Mouse (Mus musculus) kidney, adult 8-10 months (tissue): ENCODE results near the gene Bcor.

Experiments used
- DNase-seq, 2 experiments: peaks; one replicate each; pipeline ENCODE4 v3.0.0; 2022

Bcor gene

DNA sequence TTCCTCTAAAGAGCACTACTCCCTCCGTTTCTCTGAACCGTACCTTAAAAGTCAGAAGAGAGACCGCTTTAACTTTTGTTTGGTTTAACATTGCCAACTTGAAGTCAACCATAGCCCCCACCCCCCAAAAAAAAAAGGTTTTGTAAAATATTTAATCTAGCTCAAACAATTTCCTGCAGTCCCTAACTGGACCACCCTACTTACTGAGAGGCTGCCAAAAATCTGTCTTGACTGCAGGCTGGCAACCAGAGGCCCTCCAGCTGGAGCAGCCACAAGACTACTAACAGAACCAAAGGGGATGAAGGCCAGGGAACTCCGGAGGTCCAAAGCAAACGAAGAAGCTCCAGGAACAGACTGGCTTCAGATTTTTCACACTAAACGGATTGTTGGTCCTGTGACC, 156.2 kb downstream of the Bcor start:
- DNase-seq: no peak

DNA sequence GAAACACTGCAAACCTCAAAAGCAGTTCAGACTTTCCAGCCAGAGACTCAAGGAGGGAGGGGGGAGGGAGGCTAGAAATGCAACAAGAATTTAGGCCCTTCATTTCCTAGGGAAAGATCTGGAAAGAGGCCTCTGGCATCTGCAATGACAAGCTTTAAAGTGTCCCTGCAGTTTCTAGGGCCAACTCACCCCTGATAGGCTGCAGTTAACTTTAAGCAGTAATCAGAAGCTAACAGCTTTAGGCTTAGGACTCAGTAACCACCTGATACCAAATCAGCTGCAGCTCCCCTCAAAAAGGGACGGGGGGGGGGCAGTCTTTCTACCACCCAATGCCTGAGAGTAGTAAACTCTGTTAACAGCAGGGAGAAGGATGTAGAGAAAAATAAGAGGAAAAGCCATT, 156.6 kb downstream of the Bcor start:
- DNase-seq: no peak

DNA sequence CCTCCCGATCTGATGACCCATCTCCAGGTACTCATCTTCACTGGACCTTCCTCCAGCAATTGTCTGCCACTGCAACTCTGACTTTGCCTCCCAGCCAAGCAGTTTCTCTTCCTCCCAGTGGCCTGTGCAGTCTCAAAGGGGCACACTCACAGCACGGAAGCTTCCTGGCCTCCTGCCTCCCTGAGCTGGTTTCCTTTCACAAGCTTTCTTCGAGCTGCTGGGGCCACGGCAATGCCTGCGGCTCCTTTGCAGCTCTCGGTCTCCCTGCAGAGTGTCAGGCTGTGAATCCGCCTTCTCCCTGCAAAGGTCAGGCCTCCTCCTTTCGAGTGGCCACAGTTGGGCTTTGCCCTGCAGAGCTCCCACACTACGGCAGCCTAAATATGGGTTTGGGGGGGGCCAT, 157.0 kb downstream of the Bcor start:
- no peak for DNase-seq

DNA sequence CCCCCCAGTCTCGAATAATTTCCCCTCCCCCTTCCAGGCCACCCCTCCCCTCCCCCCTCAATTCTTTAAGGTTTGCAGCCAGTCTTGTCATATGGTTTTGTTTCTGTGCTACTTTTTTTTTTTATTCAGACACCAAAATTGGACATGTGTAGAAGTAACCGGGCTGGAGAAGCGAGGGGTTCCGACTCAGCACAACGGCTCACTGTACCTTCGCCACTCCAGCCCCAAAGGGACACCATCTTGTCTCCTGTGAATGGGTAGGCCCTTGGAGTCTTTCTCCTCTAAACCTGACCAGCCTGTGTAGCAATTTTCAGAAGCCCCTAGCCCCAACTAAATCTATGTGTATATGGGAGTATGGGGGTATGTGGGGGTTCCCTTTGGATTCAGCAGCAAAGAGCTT, 157.6 kb downstream of the Bcor start:
- DNase-seq: no peak

DNA sequence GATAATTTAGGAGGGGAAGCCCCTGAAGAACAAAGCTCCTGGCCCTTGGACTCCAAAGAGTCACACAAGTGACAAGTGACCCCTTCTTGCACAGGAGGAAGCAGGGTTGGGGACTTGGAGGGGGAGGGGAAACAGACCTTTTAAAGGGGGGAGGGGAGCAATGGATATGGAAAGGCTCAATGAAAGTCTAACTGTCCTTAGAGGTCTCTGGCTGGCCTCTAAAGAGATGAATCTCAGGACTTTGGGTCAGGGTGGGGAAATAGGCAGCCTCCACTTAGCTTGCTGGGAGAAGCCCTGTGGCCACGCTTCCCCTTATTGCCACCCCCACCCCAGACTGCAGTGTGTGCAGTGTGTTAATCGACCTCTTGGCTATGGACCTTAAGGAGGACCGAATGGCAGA, 158.2 kb downstream of the Bcor start:
- no peak for DNase-seq

DNA sequence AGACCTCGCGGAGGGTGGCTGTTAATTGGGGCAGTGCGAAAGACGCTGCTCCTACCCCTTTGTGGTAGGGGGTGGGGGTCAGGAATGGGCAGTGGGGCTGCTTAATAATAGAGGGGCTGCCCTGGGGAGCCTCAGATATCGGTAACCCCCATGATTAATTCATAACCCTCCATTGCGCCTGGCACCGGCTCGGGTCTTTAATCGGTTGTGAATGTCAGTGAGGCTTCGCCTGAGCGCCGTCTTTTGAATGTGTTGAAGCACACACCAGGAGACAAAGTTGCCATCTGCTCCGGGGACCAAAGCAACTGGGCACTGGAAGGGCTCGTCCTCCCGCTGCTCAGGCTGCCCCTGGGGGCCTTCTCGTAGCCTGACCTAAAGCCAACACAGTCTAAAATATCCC, 158.8 kb downstream of the Bcor start:
- no peak for DNase-seq

DNA sequence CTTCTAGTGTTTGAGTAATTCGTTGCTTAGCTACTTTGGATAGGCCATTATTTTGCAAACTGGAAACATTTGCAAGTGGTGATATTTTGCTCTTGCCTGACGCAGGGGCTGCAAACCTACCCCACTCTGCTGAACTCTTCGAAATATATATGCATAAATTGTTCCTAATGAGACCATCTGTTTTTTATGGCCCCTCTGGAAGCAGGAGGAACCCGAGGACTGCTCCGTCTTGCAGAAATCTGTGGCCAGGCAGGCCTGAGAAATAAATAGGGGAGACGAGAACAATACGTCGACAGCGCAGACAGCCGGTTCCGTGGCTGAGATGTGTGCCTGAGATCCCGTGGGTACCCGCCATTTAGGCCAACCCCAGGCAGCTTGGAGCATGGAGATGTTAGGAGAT, 159.5 kb downstream of the Bcor start:
- no peak for DNase-seq

DNA sequence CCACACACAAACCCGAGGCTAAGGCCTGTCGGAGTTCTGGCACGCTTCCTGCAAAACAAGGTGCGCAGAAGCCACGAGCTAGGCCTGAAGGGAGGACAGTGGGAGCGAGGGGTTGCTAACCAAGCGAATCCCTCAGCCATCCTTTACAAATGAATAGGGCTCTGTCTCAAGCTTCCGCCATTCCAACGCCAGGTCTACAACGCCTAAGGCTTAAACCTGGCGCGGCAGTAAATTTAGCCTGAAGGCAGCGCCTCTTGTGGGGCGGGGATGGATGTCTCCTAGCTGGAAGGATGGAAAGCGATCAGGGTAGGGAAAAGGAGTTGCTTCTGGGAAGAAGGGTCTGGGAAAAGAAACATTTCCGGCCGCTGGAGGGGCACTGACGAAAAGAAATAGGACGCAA, 160.2 kb downstream of the Bcor start:
- DNase-seq: no peak

DNA sequence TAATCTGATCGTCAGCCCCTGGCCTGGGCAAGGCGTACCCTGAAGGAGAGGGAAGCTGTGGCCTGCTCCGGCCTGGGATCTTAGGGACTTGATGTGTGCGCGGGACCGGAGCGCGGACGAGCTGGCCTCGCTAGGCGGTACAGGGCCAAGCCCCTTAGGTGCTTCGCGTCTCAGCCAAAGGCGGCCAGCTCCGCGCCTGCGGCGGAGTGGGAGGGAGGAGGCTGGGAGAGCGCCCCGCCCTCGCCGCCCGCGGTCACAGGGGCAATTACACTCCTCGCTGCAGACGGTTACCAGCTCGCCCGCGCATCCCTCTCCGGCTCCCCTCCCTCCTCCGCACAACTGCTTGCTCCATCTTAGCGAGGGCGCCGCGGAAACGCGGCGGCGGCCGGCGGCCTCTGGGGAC, 161.2 kb downstream of the Bcor start:
- peak; percentile 38 to 43 for DNase-seq

DNA sequence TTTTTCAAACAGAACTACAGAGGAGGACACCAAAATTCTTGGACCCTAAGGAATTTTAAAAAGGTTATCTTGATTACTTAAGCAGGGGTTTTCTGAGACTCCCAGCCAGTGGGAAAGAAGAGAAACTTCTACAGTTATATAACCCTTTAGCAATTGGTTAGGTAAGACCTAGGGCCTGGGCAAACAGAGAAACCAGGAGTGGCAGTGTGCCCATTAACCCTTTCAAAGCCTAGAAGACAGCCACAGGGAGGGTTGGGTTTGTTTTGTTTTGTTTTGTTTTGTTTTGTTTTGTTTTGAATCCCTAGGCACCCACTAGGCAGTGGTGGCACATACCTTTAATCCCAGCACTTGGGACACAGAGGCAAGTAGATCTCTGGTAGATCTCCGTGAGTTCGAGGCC, 163.3 kb downstream of the Bcor start:
- no peak for DNase-seq

DNA sequence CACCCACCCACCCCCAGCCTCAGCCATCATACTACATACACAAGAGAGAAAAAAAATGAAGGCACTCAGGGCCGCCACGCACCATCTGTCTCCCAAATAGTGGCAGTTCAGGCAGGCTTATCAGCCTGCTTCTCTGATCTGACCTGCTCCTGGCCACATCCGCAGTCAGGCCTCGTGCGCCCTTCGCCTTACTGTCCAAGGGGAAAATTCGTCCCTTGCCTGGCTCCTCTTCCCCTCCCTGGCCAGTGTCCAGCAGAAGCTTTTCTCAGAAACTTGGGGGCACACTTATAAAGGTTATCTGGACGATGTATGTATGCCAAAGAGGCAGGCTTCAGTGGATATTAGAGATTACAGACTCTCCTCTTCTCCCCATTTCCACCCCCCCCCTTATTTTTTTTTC, 163.7 kb downstream of the Bcor start:
- no peak for DNase-seq

DNA sequence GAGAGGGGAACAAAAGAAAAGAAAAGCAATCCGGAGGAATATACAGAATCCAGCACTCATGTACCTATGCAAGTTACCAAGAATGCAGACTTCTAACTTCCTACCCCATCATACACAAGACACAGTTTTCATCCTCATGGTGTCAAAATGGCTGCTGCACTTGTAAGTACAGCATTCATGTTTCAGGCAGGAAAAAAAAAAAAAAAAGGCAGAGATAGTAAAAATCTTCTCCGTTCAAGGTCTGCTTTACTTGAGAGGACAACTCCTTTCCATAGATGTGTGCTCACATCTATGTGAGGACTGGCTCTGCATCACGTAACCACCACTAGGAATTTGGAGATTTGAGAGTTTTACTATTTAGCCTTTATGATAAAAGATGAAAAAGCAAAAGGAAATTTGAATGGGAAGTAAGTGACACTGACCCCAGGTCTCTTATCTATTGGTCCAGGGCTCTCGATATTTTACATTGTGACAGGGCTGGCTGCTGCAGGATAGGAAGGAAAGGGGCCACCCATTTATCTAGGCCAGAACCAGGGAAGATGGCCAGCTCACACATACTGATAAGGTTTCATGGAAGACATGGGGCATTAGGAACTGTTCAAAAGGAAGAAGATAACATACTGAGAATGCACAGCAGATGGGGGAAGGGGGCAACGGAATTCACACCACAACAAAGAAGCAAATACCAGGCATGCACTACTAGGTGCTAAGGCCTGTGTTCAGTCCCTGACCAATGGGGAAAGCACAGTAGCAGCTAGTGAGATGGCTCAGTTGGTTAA, 166.3 kb downstream of the Bcor start:
- no peak for DNase-seq

DNA sequence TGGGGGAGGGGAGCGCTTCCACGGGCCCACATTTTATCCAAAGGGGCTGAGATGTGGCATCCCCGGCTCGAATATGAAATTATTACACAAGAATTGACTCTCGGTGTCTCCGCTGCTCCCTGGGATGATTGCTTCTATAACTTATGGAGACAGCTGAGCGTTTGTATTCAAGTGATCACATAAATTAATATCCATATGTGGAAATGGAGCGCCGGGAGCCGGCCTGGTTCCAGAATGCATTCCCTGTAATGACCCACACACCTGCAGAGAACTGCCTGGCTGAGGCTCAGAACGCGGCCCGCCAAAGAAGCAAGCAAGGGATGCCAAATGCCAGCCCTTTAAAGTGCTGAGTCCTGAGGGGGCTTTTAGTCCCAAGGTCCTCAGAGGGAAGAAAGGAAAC, 170.7 kb downstream of the Bcor start:
- no peak for DNase-seq

DNA sequence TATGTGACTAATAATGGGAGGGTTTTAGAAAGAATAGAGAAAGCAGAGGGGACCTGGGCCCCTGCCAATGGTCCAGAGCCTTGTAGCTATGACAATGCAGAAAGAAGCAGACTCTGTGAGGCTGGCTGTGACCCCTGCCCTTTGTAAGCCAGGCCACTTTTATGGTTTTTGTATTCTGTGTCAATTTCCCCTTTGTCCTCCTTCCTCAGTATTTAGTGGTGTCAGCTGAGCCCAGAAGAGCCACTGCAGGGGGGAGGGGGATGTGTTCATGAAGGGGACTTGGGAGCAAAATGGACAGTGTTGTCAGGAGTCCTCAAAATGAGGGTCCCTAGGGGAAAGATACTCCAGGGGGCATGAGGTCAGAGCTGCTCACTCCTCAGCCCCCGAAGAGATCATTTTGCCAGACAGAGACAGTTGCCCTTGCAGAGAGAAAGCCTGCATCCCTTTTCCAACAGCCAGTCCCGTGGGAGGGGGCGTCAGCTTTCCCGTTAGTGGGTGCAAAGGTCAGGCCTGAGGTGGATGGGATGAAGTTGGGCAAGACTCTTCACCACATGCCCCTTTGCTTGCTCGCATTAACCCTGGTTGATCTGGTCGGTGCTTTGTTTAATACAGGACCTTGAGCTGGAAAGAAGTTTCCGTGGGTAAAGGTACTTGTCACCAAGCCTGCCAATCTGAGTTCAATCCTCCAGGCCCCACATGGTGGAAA, 171.8 kb downstream of the Bcor start:
- DNase-seq: no peak

DNA sequence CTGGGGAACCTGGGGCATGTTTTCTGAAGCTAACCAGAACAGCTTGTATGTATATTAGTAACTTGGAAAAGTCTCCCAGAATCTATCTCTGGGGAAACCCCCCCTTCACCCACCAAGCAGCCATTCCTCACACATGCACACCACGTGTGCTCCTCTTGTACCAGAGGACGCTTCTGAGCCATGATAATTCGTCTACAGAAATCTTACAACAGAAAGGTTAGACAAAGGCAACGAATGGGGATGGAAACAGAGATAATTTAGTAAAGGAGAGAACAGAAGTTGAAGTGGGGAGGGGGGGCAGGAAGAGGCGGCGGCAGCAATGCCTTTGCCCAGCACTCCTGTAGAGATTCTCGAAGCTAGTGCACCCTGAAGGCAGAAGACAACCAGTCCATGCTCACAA, 172.6 kb downstream of the Bcor start:
- no peak for DNase-seq
